Mouse (Mus musculus): Measurements from ENCODE around the gene Snx20.

- no peak for TF ChIP-seq TBP (conservative IDR thresholded peaks at IDR 0.05; ENCODE audit: low read depth, low read length)
- TF ChIP-seq CTCF (conservative IDR thresholded peaks at IDR 0.05 in 1 of 2, IDR thresholded peaks at IDR 0.05 in 1 of 2; ENCODE audit: low read depth in 2 of 2, low read length in 2 of 2) = no peak
- no peak for TF ChIP-seq ELF1 (IDR thresholded peaks at IDR 0.05; ENCODE audit: low read depth, low read length)
- TF ChIP-seq E2F4 (IDR thresholded peaks at IDR 0.05; ENCODE audit: insufficient replicate concordance, low read depth, low read length) = no peak
- no peak for TF ChIP-seq GABPA (IDR thresholded peaks at IDR 0.05; ENCODE audit: insufficient replicate concordance, low read depth, low read length)
- no peak for TF ChIP-seq JUND (conservative IDR thresholded peaks at IDR 0.05; ENCODE audit: low read depth, low read length)
Observed at GRCm38 (mm10) chr8:88618612-88619011, 17.3 kb downstream of the Snx20 start.
